Mouse (Mus musculus) cerebellum, adult 9-11 months (tissue): ENCODE data around the gene Cdkl1.

ENCODE experiments used
- DNase-seq: peaks from one replicate; pipeline ENCODE4 v3.0.0; 2022

The Cdkl1 gene

GRCm38 (mm10) chr12:69790530-69791505, at the start of gene Cdkl1:
Gene Cdkl1 (minus strand): TSS chr12:69791267.
- DNase-seq: peak; percentile 78

- no peak for DNase-seq
These were observed 47.3 kb upstream of the Cdkl1 start for GRCm38 (mm10) chr12:69838376-69838775.

- DNase-seq: no peak
These were observed 43.0 kb upstream of the Cdkl1 start for GRCm38 (mm10) chr12:69833982-69834604.

- no peak for DNase-seq
These were observed 40.3 kb upstream of the Cdkl1 start for GRCm38 (mm10) chr12:69831239-69831910.

GRCm38 (mm10) chr12:69828214-69828613, 37.1 kb upstream of the Cdkl1 start:
- DNase-seq: no peak

- DNase-seq: no peak
These were observed 34.0 kb upstream of the Cdkl1 start for GRCm38 (mm10) chr12:69824881-69825597.

- DNase-seq: peak; percentile 12
These were observed 23.2 kb upstream of the Cdkl1 start for GRCm38 (mm10) chr12:69814272-69814671.

- DNase-seq: peak; percentile 36
These were observed 22.5 kb upstream of the Cdkl1 start for GRCm38 (mm10) chr12:69813596-69813995.

- DNase-seq: no peak
These were observed 21.9 kb upstream of the Cdkl1 start for GRCm38 (mm10) chr12:69812986-69813385.

- no peak for DNase-seq
These were observed 20.9 kb upstream of the Cdkl1 start for GRCm38 (mm10) chr12:69811976-69812375.

GRCm38 (mm10) chr12:69809439-69809838, 18.4 kb upstream of the Cdkl1 start:
- DNase-seq: no peak

GRCm38 (mm10) chr12:69807399-69807985, 16.4 kb upstream of the Cdkl1 start:
- DNase-seq: no peak

GRCm38 (mm10) chr12:69805148-69805547, 14.1 kb upstream of the Cdkl1 start:
- no peak for DNase-seq

- DNase-seq: no peak
These were observed 13.5 kb upstream of the Cdkl1 start for GRCm38 (mm10) chr12:69804393-69805070.

GRCm38 (mm10) chr12:69803196-69803595, 12.1 kb upstream of the Cdkl1 start:
- no peak for DNase-seq

GRCm38 (mm10) chr12:69800586-69800985, 9.5 kb upstream of the Cdkl1 start:
- DNase-seq: no peak

- no peak for DNase-seq
These were observed 5.2 kb upstream of the Cdkl1 start for GRCm38 (mm10) chr12:69796311-69796710.

- peak; percentile 71 for DNase-seq
These were observed 1.1 kb downstream of the Cdkl1 start for GRCm38 (mm10) chr12:69789766-69790529.

- no peak for DNase-seq
These were observed 2.7 kb downstream of the Cdkl1 start for GRCm38 (mm10) chr12:69788380-69788779.

- DNase-seq: no peak
These were observed 5.6 kb downstream of the Cdkl1 start for GRCm38 (mm10) chr12:69785471-69785870.
